Mouse (Mus musculus) ES-E14 (cell line): ENCODE data around the gene Podn.

ENCODE experiments used
- HCFC1 ChIP-seq: IDR thresholded peaks from 2 replicates; pipeline ENCODE4 v1.6.1; 2012; ENCODE audit warnings: low read length, inconsistent platforms, borderline replicate concordance; ENCODE audit not compliant: insufficient read depth
- MAFK ChIP-seq: IDR thresholded peaks from 2 replicates; pipeline ENCODE4 v1.6.1; 2014; ENCODE audit warnings: mild to moderate bottlenecking, low read depth, low read length, inconsistent platforms; ENCODE audit not compliant: insufficient read depth
- ZC3H11A ChIP-seq: IDR thresholded peaks from 2 replicates; pipeline ENCODE4 v1.6.1; 2012; ENCODE audit warnings: low read depth, mild to moderate bottlenecking, inconsistent platforms, low read length, borderline replicate concordance

DNA sequence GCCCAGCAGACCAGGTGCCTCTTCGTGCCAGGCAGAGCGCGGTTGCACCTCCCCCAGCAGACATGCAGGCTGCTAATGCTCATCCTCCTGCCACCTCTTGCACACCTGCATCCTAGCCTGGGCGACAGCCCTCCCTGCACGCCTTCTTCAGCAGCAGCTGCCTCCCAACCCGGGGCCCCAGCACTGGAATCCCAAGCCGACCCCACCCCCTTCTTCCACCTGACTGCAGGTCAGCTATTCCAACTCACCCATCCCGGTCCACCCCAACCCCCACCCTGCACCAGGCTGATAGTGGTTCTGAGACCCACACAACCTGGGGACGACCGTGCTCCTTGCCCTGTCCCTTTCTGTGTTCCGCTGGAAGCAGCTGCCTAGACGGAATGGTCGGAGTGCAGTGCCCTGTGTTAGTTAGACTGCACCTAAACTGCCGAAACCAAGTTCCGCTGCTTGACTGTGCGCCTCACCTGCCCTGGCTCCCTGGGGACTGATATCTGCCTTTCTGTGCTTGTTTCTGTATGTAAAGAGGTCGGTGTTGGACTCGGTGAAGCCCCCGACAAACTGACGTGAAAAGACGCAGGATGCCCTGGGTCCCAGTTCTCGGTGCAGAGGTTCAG is 65.2 kb downstream of the Podn start:
- TF ChIP-seq MAFK: no peak
- no peak for TF ChIP-seq HCFC1
- TF ChIP-seq ZC3H11A: no peak
